Mouse (Mus musculus): Measurements from ENCODE around the gene Hfe2. TPM values are rescaled to one million over a fixed set of nuclear protein-coding genes. Genes with fewer than 3 reads are reported as not detected.
A peak's percentile ranks its signal among the peaks of the same experiment; 100 is the strongest.

Gene Hfe2
- polyA plus RNA-seq, 1 experiment from 2014 or later = 0.57 TPM

DNA sequence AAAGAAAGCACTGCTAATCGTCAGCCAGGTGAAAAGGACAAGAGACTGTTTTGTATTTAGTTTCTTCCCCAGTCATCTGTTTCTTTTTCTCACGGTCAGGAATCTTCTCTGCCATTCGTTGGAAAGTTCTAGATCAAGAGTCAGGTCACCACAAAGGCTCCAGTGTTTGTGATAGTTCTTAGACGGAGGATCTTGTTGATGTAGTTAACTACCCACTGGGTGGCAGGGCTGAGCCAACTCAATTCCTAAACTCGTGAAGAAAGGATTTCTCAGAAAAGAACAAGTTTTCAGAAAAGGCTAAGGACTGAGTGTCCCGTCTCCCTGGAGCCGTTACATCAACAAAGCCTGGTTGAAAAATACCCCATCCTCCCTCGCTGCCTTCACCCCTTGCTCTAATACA is 26.2 kb downstream of the Hfe2 start:
- Histone ChIP-seq H3K4me2 (ENCODE audit: low read depth, low read length) (no peak overlapping the region), H3K9me3 (ENCODE audit: control insufficient read depth, low read length) (no peaks in the 10 kb centered on the region), H3K4me1 (replicated peaks; ENCODE audit: control insufficient read depth, insufficient read depth, low read length) (peaks cover 21% of the 10 kb centered on the region), H3K9ac (ENCODE audit: low read length) (peak overlapping the region; percentile 21; the same call in 1 of the 2 replicates), H3K27ac (ENCODE audit: low read length) (no peak overlapping the region), H3K4me3 (ENCODE audit: low read length) (no peak overlapping the region), H3K27me3 (ENCODE audit: control insufficient read depth, insufficient read depth, low read depth, low read length) (no peaks in the 10 kb centered on the region), H3K36me3 (ENCODE audit: control insufficient read depth, insufficient read depth, low read length) (no peaks in the 10 kb centered on the region)
- no peak for ATAC-seq (ENCODE audit: low read depth)
- 6% methylated on average over 8 of the region's 8 CpGs for WGBS

DNA sequence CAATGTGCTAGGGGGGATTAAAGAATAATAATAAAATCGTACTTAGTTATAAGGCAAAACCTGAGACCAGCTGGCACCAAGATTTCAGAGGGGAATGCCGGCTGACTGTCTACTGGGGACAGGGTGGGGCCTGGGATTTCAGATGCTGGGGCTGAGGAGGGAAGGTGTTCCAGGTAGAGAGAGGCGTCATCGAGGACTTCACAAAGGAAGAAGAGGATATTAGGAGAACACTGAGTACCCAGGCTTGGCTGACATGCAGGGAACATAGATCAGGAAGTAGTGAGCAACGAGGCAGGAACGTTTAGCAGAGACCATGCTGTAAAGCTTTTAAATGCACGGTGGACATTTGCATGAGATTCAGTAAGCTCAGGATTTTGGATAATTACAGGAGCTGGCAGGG is 26.9 kb downstream of the Hfe2 start:
- Histone ChIP-seq H3K9ac (ENCODE audit: low read length) (peak overlapping the region; percentile 21; the same call in 1 of the 2 replicates), H3K4me2 (ENCODE audit: low read depth, low read length) (no peak overlapping the region), H3K36me3 (ENCODE audit: control insufficient read depth, insufficient read depth, low read length) (no peaks in the 10 kb centered on the region), H3K9me3 (ENCODE audit: control insufficient read depth, low read length) (no peaks in the 10 kb centered on the region), H3K4me1 (replicated peaks; ENCODE audit: control insufficient read depth, insufficient read depth, low read length) (peaks cover 25% of the 10 kb centered on the region), H3K27ac (ENCODE audit: low read length) (no peak overlapping the region), H3K4me3 (ENCODE audit: low read length) (no peak overlapping the region), H3K27me3 (ENCODE audit: control insufficient read depth, insufficient read depth, low read depth, low read length) (no peaks in the 10 kb centered on the region)
- no peak for ATAC-seq (ENCODE audit: low read depth)
- WGBS = 53% methylated on average over 7 of the region's 7 CpGs

DNA sequence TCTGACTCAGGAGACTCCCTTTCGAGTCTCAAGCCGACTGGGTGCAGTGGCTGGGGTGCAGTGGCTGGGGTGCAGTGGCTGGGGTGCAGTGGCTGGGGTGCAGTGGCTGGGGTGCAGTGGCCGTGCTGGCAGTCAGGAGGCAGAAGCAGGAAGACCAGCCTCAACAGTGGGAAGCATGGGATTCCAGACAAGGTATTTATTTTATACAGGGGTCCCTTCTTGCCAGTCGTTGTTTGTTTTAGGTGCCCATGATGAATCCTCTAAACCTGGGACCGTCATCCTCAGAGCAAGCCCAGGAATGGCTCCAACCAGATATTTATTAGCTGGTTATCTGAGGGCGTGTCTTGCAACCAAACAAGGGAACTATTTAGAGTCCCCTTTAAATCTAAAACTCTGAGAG is 28.6 kb downstream of the Hfe2 start:
- WGBS = 75% methylated on average over 6 of the region's 6 CpGs
- no peak for ATAC-seq (ENCODE audit: low read depth)
- H3K4me1 ChIP-seq (replicated peaks; ENCODE audit: control insufficient read depth, insufficient read depth, low read length) = peaks cover 25% of the 10 kb centered on the region
- H3K4me3 ChIP-seq (ENCODE audit: low read length) = no peak overlapping the region
- no peak overlapping the region for H3K9ac ChIP-seq (ENCODE audit: low read length)
- no peaks in the 10 kb centered on the region for H3K27me3 ChIP-seq (ENCODE audit: control insufficient read depth, insufficient read depth, low read depth, low read length)
- no peaks in the 10 kb centered on the region for H3K36me3 ChIP-seq (ENCODE audit: control insufficient read depth, insufficient read depth, low read length)
- no peaks in the 10 kb centered on the region for H3K9me3 ChIP-seq (ENCODE audit: control insufficient read depth, low read length)
- no peak overlapping the region for H3K4me2 ChIP-seq (ENCODE audit: low read depth, low read length)
- no peak overlapping the region for H3K27ac ChIP-seq (ENCODE audit: low read length)

DNA sequence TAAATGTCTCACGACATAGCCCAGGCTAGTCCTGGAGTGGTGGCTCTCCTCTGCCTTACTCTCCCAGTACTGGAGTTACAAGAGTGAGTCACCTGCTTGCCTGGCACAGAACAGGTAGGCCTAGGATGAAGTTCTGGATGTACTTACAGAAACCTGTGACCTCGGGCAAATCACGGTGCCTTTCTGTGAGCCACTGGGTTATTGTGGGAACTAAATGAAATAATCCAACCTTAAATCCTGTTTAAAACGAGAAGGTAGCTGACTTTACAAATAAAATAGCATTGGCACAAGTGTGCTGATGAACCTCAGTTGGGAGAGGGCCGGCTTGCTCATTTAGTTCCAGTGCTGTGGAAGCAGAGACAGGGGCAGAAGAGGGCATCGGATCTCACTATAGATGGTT is 29.3 kb downstream of the Hfe2 start:
- Histone ChIP-seq H3K4me3 (ENCODE audit: low read length) (no peak overlapping the region), H3K4me1 (replicated peaks; ENCODE audit: control insufficient read depth, insufficient read depth, low read length) (peaks cover 26% of the 10 kb centered on the region), H3K27ac (ENCODE audit: low read length) (peak overlapping the region; percentile 91)

DNA sequence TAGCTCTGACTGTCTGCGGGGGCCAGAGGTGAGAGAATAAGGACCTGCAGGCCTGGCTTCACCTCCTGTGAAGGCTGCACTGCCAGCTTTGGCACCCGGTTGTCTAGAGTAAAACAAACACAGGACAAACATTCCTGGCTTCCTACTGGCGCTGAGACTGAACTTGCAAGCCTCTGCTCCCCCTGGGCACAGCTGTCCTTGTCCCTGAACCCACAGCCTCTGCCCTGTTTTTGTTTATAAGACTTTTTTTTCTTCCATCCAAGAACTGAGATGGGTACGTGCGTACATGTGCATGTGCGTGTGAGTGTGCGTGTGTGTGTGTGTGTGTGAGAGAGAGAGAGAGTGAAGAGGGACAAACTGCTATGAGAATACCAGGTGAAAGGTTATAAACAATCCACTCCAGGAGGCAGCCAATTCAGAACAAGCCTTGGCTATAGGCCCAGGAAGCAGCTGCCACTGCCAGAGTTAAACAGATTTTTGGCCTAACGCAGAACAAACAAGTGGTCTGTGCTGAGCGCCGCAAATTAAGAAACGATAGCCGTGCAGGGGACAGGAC is 30.1 kb downstream of the Hfe2 start:
- peaks cover 35% of the 10 kb centered on the region for H3K4me1 ChIP-seq (replicated peaks; ENCODE audit: control insufficient read depth, insufficient read depth, low read length)
- WGBS = 10% methylated on average over 12 of the region's 12 CpGs
- peak overlapping the region; percentile 57 for H3K4me2 ChIP-seq (ENCODE audit: low read depth, low read length)
- H3K36me3 ChIP-seq (ENCODE audit: control insufficient read depth, insufficient read depth, low read length) = peaks cover 6% of the 10 kb centered on the region; the same call in 1 of the 2 replicates
- ATAC-seq (ENCODE audit: low read depth) = peak; percentile 63
- H3K27me3 ChIP-seq (ENCODE audit: control insufficient read depth, insufficient read depth, low read depth, low read length) = no peaks in the 10 kb centered on the region
- no peaks in the 10 kb centered on the region for H3K9me3 ChIP-seq (ENCODE audit: control insufficient read depth, low read length)
- H3K27ac ChIP-seq (ENCODE audit: low read length) = peak overlapping the region; percentile 91
- no peak overlapping the region; the same call in 1 of the 2 replicates for H3K9ac ChIP-seq (ENCODE audit: low read length)
- H3K4me3 ChIP-seq (ENCODE audit: low read length) = no peak overlapping the region

More for the DNA sequence above, 29.3 kb downstream of the Hfe2 start:
- WGBS = 82% methylated on average over 6 of the region's 6 CpGs
- no peak overlapping the region for H3K9ac ChIP-seq (ENCODE audit: low read length)
- H3K4me2 ChIP-seq (ENCODE audit: low read depth, low read length) = no peak overlapping the region
- no peaks in the 10 kb centered on the region for H3K27me3 ChIP-seq (ENCODE audit: control insufficient read depth, insufficient read depth, low read depth, low read length)
- no peak for ATAC-seq (ENCODE audit: low read depth)
- H3K36me3 ChIP-seq (ENCODE audit: control insufficient read depth, insufficient read depth, low read length) = no peaks in the 10 kb centered on the region
- H3K9me3 ChIP-seq (ENCODE audit: control insufficient read depth, low read length) = no peaks in the 10 kb centered on the region

DNA sequence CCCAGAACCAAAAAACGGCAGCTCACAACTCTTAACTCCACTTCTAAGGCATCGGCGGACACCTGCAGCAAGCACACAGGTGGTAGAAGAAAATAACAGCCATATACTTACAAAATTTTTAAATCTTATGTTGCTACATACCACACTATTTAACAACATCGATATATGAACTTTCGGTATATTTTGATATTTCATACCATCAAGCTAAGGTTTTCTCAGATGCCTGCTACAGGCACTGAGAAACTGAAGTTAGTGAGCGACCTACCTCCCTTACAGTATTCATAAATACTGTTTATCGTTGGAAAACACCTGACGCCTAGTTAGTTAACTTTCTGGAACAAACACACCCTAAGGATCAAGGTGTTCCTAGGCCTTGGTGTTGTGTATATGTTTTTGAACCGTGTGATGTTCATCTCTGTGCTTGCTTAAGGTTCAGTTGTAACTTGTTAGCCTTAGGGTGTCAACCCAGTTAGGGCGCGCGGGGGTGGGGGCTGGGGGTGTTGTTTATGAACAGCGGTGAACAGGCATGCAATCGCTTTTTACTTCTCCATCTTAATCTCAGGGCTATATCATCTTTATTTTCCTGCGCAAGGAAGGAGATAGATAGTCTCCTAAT is 31.1 kb downstream of the Hfe2 start:
- Histone ChIP-seq H3K4me3 (ENCODE audit: low read length) (peak overlapping the region; percentile 88; the same call in 1 of the 2 replicates), H3K27me3 (ENCODE audit: control insufficient read depth, insufficient read depth, low read depth, low read length) (no peaks in the 10 kb centered on the region), H3K27ac (ENCODE audit: low read length) (peak overlapping the region; percentile 91), H3K4me1 (replicated peaks; ENCODE audit: control insufficient read depth, insufficient read depth, low read length) (peaks cover 44% of the 10 kb centered on the region), H3K36me3 (ENCODE audit: control insufficient read depth, insufficient read depth, low read length) (peaks cover 15% of the 10 kb centered on the region; the same call in 1 of the 2 replicates), H3K9ac (ENCODE audit: low read length) (peak overlapping the region; percentile 71; the same call in 1 of the 2 replicates), H3K9me3 (ENCODE audit: control insufficient read depth, low read length) (no peaks in the 10 kb centered on the region), H3K4me2 (ENCODE audit: low read depth, low read length) (peak overlapping the region; percentile 57)
- 67% methylated on average over 15 of the region's 15 CpGs for WGBS
- no peak for ATAC-seq (ENCODE audit: low read depth)

DNA sequence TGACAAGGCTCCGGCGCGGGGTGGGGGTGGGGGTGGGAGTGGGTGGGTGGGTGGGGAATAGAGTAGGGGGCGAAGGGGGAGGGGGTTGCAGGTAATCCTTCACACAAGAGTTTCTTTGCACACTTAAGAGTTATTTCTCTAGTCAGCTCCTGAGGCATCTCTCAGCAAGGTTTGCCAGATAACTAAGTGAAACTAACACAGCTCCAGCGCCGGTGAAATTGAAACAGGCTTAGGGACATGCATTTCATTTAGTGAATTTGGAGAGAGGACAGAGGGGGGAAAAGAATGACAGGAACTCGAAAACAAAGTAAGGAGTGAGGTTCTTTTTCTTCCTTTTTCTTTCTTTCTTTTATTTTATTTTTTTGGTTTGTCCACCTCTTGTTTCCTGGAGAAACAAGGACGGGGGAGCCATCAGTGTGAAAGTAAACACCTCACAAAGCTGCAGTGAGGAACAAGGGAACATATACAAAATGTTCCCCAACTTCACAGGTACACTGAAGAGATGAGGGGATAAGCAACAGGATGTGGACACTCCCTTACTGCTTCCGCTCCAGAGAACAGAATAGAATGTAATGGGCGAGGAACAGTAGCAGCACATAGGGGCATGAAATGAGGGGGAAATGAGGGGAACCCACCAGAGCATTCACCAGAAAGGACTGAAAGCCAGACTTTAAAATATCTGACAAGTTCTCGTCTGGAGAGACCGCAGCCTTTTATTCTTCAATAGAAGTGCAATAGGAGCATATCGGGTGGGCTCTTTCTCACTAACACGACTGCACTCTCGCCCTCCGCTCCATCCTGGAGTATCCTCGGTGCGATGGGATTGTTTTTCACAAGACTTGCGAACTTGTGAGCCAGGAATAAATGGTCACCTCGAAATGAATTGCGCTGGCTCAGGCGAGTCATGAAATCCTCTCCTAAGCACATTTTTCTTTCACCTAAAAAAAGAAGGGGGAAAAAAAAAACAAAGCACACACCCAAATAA is 32.0 kb downstream of the Hfe2 start:
- Histone ChIP-seq H3K27me3 (ENCODE audit: control insufficient read depth, insufficient read depth, low read depth, low read length) (no peaks in the 10 kb centered on the region), H3K9ac (ENCODE audit: low read length) (peak overlapping the region; percentile 71), H3K4me3 (ENCODE audit: low read length) (peak overlapping the region; percentile 88), H3K27ac (ENCODE audit: low read length) (peak overlapping the region; percentile 91), H3K4me2 (ENCODE audit: low read depth, low read length) (peak overlapping the region; percentile 57), H3K9me3 (ENCODE audit: control insufficient read depth, low read length) (no peaks in the 10 kb centered on the region), H3K4me1 (replicated peaks; ENCODE audit: control insufficient read depth, insufficient read depth, low read length) (peaks cover 42% of the 10 kb centered on the region), H3K36me3 (ENCODE audit: control insufficient read depth, insufficient read depth, low read length) (peaks cover 19% of the 10 kb centered on the region; the same call in 1 of the 2 replicates)
- 2% methylated on average over 22 of the region's 22 CpGs for WGBS
- no peak for ATAC-seq (ENCODE audit: low read depth)

DNA sequence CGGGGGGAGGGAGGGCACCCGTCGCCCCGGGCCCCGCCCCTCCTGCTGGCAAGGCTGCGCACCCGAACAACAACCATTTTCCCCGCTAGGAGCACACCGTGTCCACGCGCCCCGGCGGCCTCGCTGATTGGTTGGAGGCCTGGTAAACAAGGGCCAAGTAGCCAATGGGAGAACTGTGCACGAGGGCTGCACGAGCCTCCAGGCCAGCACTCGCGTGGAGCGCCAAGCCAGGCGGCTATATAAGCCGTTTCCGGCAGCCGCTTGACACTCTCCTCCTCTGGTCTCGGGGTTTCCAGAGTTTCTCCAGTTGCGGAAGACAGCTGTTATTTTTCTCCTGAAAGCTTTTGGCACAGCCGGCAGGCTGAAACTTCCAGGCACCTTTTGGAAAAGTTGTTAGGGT is 32.7 kb downstream of the Hfe2 start, which contains the start of gene Txnip:
TSS of gene Txnip (plus strand) at position 264 of the 400 bp plus-strand sequence.
- H3K4me1 ChIP-seq (replicated peaks; ENCODE audit: control insufficient read depth, insufficient read depth, low read length) = peaks cover 42% of the 10 kb centered on the region

More for the DNA sequence above, 32.7 kb downstream of the Hfe2 start, which contains the start of gene Txnip:
- peak; percentile 96 for ATAC-seq (ENCODE audit: low read depth)
- Histone ChIP-seq H3K27me3 (ENCODE audit: control insufficient read depth, insufficient read depth, low read depth, low read length) (no peaks in the 10 kb centered on the region), H3K9me3 (ENCODE audit: control insufficient read depth, low read length) (no peaks in the 10 kb centered on the region), H3K27ac (ENCODE audit: low read length) (peak within 1 kb of the TSS; percentile 96), H3K9ac (ENCODE audit: low read length) (peak within 1 kb of the TSS; percentile 90), H3K4me3 (ENCODE audit: low read length) (peak within 1 kb of the TSS; percentile 88), H3K36me3 (ENCODE audit: control insufficient read depth, insufficient read depth, low read length) (peaks cover 19% of the 10 kb centered on the region; the same call in 1 of the 2 replicates), H3K4me2 (ENCODE audit: low read depth, low read length) (peak within 1 kb of the TSS; percentile 66)
- 0% methylated on average over 26 of the region's 26 CpGs for WGBS
